Mouse (Mus musculus): Measurements from ENCODE around the gene Smad3.

Smad3 gene

DNA sequence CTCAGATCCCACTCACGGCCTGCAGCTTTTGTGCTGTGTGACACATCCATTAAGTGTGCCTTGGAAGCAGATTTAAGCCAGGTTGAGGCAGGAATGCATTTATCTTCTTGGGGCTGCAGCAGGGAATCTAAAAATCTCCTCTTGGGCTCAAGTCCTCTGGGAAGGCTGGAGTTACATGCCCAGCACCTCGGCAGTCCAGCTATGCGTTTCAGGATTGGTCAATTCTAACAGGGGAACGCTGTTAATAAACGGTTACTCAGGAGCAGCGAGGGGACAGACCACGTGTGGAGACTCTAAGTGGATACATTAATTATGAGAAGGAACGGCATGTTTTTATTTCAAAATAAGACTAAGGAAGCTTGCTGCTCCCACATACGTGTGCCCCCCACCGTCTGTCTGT lies 14.7 kb upstream of the Smad3 start:
- DNase-seq (ENCODE audit: low spot score in 2 of 2), result no peak

DNA sequence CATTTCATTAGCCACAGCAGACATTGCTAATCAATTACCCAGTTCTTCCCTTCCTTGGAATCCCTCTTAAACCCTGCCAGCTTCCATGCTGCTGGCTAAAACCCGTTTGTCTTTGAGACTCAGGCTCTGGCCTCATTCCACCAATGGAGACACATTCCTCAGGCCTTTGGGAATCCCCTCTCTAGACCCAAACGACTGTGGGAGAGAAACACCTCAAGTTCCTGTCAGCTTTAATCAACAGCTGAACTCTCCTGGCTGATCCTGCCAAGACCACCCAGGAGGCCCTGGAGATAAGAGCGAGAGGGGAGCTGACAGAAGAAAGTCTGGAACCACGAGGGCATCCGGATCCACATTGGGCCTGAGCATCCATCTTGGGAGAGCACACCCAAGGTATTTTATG lies 13.9 kb upstream of the Smad3 start:
- DNase-seq (ENCODE audit: low spot score in 2 of 2), result no peak

DNA sequence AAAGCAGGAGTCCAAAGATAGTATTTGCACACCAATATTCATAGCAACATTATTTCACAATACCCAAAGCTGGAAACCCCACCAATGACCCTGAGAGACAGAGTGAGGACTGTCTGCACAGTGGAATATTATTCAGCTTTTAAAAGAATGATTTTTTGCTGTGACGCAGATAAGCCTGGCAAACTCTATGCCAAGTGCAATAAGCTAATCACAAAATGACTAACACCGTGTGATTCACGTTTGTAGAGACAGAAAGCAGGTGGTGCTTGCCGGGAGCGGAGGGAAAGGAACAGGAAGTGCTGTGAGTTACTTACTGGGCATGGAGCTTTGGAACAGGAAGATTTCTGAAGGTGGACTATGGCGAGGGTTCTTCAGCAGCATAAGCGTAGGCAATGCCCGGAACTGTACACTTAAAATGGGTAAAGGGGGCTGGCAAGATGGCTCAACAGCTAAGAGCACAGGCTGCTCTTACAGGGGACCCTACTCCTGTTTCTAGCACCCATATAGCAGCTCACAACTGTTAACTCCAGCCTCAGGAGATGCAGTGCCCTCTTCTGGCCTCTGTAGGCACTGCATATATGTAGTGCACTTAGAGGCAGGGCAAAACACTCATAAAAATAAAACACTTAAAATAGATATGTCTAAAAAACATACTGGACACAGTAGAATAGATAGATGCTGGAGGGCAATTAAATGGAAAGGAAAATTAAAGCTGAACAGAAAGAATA lies 3.7 kb upstream of the Smad3 start:
- DNase-seq (ENCODE audit: low spot score in 2 of 2), result no peak

DNA sequence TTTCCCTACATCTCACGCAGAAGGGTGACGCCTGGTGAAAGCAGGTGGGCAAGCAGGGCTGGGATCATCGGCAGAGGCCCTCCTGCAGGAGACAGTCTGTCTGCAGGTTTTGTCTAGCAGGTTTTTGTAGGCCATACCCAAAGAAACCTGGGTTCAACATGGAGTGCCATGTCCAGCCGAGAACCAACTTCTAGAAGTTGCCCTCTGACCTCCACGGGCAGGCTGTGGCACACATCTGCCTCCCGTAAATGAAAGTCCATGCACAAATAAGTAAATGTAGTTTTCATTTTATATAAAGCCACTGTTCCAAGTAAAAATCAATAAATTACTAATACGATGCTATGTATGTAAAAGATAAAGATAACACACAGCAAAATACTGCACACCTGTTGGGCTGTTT lies 3.0 kb upstream of the Smad3 start:
- no peak for DNase-seq (ENCODE audit: low spot score in 2 of 2)

DNA sequence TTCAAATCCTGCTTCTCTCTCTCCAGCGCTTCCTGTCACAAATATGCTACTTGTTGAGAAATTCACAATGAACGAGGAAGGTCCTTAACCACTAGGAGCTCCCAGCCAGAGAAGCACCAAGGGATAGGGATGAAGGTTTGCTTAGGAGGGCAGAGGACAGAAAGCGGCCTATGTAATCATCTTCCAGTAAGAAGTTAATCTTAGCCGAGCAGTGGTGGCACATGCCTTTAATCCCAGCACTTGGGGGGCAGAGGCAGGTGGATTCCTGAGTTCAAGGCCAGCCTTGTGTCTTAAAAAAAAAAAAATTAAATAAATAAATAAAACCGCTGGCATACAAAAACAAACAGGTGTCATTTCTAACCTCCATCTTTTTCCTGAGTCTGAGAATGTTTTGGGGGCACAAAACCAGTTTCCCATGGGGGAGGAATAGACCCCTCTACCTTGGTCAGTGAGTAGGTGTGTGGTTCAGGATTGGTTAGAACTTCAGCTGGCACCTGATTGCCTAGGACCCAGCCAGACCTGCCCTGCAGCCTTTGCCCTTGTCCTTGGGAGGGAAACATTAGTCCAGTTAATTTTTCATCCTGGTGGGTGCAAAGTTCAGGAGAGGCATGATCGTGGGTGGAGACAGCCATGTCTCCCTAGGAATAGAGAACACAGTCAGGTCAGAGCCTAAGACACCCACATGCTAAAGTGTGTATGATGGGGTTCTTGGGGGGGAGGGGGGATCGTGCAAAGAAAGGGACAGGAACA lies 2.4 kb upstream of the Smad3 start:
- no peak for DNase-seq (ENCODE audit: low spot score in 2 of 2)

GRCm38 (mm10) chr9:63758641-63759391 lies 1.0 kb upstream of the Smad3 start:
- peak; percentile 82 for DNase-seq (ENCODE audit: low spot score in 2 of 2)

- DNase-seq (ENCODE audit: low spot score in 2 of 2), result peak in 1 of 2 experiments; percentile 43
Measured at GRCm38 (mm10) chr9:63757462-63757772, 377 bp downstream of the Smad3 start.

DNA sequence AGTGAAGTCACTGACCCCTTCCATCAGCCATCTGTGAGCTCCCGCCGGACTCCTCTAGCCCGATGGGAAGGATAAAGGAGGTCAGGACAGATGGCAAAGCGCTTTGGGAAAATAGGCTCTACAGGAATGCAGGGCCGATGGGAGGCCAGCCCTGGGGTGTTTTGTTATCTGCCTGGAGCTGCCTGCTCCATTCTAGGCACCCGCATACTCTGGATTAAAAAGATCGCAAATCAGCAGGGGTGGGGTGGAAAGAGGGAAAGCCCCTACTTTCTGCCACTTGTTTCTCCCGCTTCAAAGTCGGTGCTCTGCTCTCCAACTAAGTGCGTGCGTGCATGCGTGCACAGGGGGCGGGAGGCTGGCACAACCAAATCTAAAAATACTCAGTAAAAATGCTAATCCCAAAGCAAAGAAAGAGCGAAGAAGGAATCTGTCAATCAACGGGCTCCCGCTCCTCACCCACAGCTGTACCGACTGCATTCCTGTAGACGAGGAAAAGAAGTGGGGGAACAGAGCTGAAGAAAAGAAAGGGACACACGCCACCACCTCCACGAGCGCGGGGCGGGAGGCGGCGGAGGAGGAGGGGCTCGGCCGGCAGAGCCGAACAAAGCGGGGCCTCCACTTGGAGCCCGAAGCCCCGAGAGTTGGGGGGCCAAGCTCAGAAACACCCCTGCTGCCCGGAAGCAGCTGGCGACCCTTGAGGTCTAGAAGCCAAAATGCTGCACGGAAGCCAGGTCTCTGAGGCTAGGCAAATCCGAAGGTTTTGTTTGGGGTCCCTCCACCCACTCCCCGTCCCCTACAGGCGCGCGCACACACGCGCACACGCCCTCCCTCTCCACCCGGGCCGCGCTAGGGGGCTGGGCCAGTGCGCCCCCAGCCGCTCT lies 973 bp downstream of the Smad3 start:
- DNase-seq (ENCODE audit: low spot score in 2 of 2), result peak; percentile 53 to 56

DNA sequence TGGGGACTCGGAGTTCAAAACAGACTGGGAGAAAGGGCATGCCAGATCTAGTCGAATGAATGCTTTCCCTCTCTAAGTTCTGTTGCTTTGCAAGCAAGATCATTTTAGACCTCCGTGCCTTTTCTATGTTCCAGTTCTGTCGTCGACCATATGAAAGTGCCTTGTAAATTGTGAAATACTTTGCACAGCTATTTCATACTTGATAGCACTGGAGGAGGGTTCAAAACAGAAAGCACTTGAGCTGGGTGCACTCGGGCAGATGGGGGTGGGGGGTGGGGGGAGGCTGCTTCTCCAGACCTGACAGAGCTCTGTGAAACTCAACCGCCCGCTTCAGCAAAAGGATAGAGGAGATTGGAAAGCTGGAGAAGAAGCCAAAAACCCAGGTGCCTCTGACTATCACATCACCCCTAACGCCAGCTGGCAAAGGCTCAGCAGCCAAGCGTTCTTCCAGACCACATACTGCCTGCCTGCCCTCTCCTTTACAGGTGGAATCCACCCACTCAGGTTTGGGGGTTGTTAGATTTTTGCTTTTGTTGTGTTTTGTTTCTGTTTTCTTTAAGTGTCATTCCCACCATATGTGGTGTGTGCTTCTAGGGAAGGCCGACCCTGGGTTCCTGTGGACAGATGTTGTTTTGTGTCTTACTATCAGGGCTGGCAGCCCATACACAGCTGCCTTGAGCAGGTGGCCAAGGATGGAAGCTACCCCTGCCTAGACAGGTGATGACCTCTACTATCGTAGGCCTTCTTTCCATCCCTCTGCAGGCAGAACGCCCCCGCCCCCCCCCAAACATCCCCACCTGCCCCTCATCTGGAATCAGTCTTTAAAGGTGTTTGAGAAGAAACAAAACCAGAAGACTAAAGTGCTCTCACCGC lies 1.9 kb downstream of the Smad3 start:
- DNase-seq (ENCODE audit: low spot score in 2 of 2), result no peak

DNA sequence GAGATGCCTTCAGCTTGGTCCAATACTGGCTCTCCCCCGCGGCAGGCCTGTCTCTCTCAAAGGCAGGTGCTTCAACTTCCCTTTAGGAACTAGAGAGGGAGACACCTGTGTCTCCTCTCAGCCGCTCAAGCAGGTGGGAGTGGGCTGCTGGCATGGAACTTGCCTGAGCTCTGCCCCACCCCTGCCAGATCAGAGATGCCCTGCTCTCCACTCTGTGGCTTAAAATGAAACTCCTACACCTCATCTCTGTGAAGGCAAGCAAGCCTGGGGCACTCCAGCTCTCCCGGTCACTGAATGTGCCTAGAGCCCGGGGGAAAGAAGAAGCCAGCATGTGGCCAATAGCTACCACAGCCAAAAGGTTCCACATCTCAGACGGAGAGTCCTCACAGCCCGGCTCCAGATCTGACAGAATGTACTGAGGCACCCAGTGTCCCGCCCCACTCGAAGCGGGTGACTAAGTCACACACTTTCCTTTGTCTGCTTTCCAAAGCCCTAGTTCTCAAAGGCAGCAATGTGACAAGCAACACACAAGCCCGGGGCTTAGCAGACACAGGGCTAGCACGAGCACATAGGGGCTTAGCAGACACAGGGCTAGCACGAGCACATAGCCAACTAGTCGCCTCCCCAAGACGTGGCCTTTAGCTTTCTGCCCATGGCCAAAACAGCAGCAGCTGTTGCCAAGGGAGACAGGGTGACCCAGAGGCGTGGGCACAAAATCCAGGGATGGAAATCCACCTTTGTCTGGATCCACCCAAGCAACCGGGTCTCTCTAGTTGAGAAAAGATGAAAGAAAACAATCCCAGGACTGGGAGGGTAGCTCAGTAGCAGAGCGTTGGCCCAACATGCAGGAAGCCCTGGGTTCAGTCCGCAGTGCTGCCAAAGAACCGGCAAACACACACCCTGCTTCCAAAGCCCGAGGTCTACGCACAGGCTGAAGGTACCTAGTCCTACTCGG lies 3.0 kb downstream of the Smad3 start:
- no peak for DNase-seq (ENCODE audit: low spot score in 2 of 2)

GRCm38 (mm10) chr9:63754039-63754438 lies 3.8 kb downstream of the Smad3 start:
- no peak for DNase-seq (ENCODE audit: low spot score in 2 of 2)

GRCm38 (mm10) chr9:63753359-63753758 lies 4.4 kb downstream of the Smad3 start:
- no peak for DNase-seq (ENCODE audit: low spot score in 2 of 2)

DNA sequence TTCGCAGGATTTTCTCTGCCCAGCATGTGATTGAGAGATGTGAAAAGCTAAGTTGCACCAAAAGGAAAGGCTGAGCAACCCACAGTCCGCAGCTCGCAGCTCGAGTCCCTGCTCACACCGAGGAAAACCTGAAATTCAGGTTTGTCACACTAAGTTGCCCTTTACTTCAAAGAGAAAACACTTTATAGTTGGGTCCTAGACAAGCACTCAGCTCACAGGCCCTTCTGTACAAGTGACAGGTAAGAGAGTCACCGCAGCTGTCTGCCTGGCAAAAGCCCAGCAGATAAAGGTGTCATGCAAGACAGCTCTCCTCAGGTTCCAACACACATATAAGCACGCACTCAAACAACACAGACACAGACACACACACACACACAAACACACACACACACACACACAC lies 5.2 kb downstream of the Smad3 start:
- no peak for DNase-seq (ENCODE audit: low spot score in 2 of 2)

GRCm38 (mm10) chr9:63751325-63751724 lies 6.5 kb downstream of the Smad3 start:
- DNase-seq (ENCODE audit: low spot score in 2 of 2), result no peak

DNA sequence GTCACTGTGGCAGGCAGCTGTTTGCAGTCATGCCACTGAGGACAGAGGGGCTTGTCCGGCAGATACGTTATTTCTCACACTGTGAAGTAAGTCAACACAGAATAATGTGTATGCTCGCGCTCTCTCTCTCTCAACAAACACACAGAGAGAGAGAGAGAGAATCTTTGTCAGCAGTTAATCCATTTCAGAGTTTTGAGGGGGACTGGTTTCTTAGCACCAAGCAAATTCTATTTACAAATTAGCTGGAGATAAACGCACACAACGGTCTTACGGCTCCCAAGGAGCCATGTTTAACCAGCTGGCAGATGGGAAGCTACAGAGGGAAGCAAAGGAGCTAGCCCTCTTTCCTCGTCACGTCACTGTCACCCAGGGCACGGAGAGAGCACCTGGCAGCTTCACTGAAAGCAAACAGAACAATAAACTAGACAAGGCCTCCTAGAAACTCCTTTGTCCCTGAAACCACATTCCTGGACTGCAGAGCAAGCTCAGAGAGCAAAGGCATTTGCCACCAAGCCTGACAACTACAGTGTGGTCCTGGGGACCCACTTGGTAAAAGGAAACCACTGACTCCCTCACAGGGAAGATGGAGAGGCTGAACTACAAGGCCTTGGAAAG lies 7.3 kb downstream of the Smad3 start:
- no peak for DNase-seq (ENCODE audit: low spot score in 2 of 2)

DNA sequence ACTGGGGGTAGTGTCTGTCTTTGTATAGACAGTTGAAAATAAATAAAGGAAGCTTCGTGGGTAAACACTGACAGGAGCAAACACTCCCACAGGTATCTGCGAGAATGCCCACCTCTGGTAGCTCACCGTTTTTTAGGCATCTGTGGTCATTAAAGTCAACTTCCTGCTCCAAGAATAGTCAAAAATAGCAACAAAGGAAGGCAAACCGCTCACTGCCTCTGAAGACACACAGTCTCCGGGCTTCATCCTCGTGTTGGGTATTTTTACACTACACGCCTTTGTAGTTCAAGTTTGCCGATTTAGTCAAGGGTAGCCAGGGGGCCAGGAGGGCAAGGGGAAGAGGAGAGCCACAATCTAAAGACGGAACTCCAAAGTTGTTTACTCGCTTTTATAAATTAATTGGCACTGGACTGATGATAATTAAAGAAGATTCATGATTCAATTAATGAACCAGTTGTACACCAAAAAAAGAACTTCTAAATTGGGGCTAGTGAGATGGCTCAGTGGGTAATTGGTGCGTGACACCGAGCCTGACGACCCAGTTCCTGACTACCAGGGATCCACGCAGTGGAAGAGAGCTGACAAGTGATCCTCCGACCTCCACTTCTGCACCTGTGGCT lies 8.4 kb downstream of the Smad3 start:
- DNase-seq (ENCODE audit: low spot score in 2 of 2), result no peak

- DNase-seq (ENCODE audit: low spot score in 2 of 2), result no peak
Measured at GRCm38 (mm10) chr9:63747645-63748295, 10.0 kb downstream of the Smad3 start.

GRCm38 (mm10) chr9:63746980-63747379 lies 10.8 kb downstream of the Smad3 start:
- DNase-seq (ENCODE audit: low spot score in 2 of 2), result no peak
